ENCODE assay signal across 18 mouse cellular contexts in the genomic region with DNA sequence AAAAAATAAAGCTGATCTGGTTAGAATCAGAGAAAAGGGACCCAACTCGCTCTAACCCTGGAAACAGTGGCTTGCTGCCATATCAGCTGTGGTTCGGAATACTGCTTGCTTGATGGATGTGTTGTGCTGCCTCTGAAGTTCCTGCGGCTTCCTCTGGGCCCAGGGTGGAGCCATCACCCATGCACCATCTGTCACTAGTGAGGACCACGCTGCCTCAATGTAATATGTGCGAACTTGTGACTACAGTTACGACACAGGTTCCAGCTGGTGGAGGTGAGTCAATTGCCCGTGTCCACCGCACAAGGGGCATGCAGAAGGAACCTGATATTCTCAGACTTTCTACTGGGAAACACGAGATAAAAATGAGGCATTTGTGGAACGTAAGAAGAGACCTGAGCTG.
A peak's percentile ranks its signal among the peaks of the same experiment; 100 is the strongest.
DNase-seq lines count a peak whose midpoint lies in the region; ATAC-seq and TF ChIP-seq lines count a peak whose summit lies in the region.
"Had no signal": no experiment of that assay in that cellular context is flagged by ENCODE, and none has a peak within 500 bp of the region (broad histone marks: within the 10 kb centered on the region; RNA-seq: fewer than 3 reads in every experiment).

No protein-coding gene starts in this region.

- H3K36me3 ChIP-seq in forebrain, embryonic 15.5 days = no peaks in the 10 kb centered on the region
- no peaks in the 10 kb centered on the region for H3K36me3 ChIP-seq in forebrain, postnatal 0 days (ENCODE audit: insufficient read depth)
- H3K36me3 ChIP-seq in kidney, embryonic 16.5 days (ENCODE audit: insufficient read depth, low read length) = no peaks in the 10 kb centered on the region
- H3K36me3 ChIP-seq: embryonic facial prominence, embryonic 12.5 days; neural tube, embryonic 12.5 days; stomach, embryonic 15.5 days had no signal

- H3K4me1 ChIP-seq in forebrain, embryonic 15.5 days = peaks cover 19% of the 10 kb centered on the region
- H3K4me1 ChIP-seq in forebrain, postnatal 0 days (ENCODE audit: insufficient read depth) = no peaks in the 10 kb centered on the region
- peaks cover 12% of the 10 kb centered on the region; the same call in 1 of the 2 replicates for H3K4me1 ChIP-seq in kidney, embryonic 16.5 days (ENCODE audit: insufficient read depth, low read length)
- H3K4me1 ChIP-seq: megakaryocyte, embryonic 14.5 days; stomach, embryonic 15.5 days had no signal

- H3K4me3 ChIP-seq in forebrain, embryonic 15.5 days = no peak overlapping the region
- H3K4me3 ChIP-seq in forebrain, postnatal 0 days (ENCODE audit: low read depth, low read length) = no peak overlapping the region
- H3K4me3 ChIP-seq in kidney, embryonic 16.5 days (ENCODE audit: low read length) = no peak overlapping the region
- H3K4me3 ChIP-seq: embryonic facial prominence, embryonic 12.5 days; gastrocnemius, adult 2 months; megakaryocyte, embryonic 14.5 days; neural tube, embryonic 12.5 days; stomach, embryonic 15.5 days had no signal

- DNase-seq in adrenal gland, adult 2 months = peak; percentile 10
- DNase-seq in adrenal gland, postnatal 10 days = no peak
- DNase-seq in forebrain, postnatal 0 days = no peak
- DNase-seq in kidney, postnatal 10 days = no peak
- peak; percentile 3 for DNase-seq in 416B (ENCODE audit: low read depth)
- DNase-seq in heart, postnatal 14 days = no peak
- DNase-seq: gastrocnemius, adult 2 months; heart, adult 18-20 months; layer of hippocampus, postnatal 36 days; lung, adult 18-20 months had no signal

- no peaks in the 10 kb centered on the region for H3K27me3 ChIP-seq in forebrain, embryonic 15.5 days
- no peaks in the 10 kb centered on the region for H3K27me3 ChIP-seq in forebrain, postnatal 0 days (ENCODE audit: insufficient read depth, low read length)
- H3K27me3 ChIP-seq in kidney, embryonic 16.5 days (ENCODE audit: insufficient read depth, low read length) = no peaks in the 10 kb centered on the region
- H3K27me3 ChIP-seq: embryonic facial prominence, embryonic 12.5 days; megakaryocyte, embryonic 14.5 days; neural tube, embryonic 12.5 days; stomach, embryonic 15.5 days had no signal

- 0 out of 2 replicates have a peak, but pooled peaks have one; percentile 35 for ATAC-seq in forebrain, embryonic 15.5 days (replicated peaks)
- no peak for ATAC-seq in forebrain, postnatal 0 days
- ATAC-seq in kidney, embryonic 16.5 days (ENCODE audit: low FRiP score, low TSS enrichment) = peak; percentile 73; the same call in 1 of the 2 replicates
- ATAC-seq: intestine, postnatal 0 days; midbrain, embryonic 16.5 days had no signal

- H3K27ac ChIP-seq in forebrain, embryonic 15.5 days (replicated peaks) = peak overlapping the region; percentile 16; the same call in 1 of the 2 replicates
- H3K27ac ChIP-seq in forebrain, postnatal 0 days (ENCODE audit: low read depth, low read length) = no peak overlapping the region
- no peak overlapping the region for H3K27ac ChIP-seq in kidney, embryonic 16.5 days (ENCODE audit: low read length)
- H3K27ac ChIP-seq: embryonic facial prominence, embryonic 12.5 days; gastrocnemius, adult 2 months; neural tube, embryonic 12.5 days; stomach, embryonic 15.5 days had no signal

- intact Hi-C loops in heart, postnatal 14 days (cut with DNase I) = no loop called here

- H3K4me2 ChIP-seq in forebrain, embryonic 15.5 days (replicated peaks) = no peak overlapping the region
- no peak overlapping the region for H3K4me2 ChIP-seq in forebrain, postnatal 0 days (ENCODE audit: low read depth)
- H3K4me2 ChIP-seq in kidney, embryonic 16.5 days (replicated peaks; ENCODE audit: low read depth, low read length) = no peak overlapping the region
- H3K4me2 ChIP-seq: embryonic facial prominence, embryonic 12.5 days; neural tube, embryonic 12.5 days; stomach, embryonic 15.5 days had no signal

- TF ChIP-seq CTCF in forebrain, postnatal 0 days (IDR thresholded peaks at IDR 0.05; ENCODE audit: low read depth) = no peak

- H3K9ac ChIP-seq in forebrain, embryonic 15.5 days (replicated peaks) = no peak overlapping the region
- H3K9ac ChIP-seq in forebrain, postnatal 0 days = no peak overlapping the region
- H3K9ac ChIP-seq in kidney, embryonic 16.5 days (replicated peaks; ENCODE audit: low read length) = no peak overlapping the region
- H3K9ac ChIP-seq: embryonic facial prominence, embryonic 12.5 days; neural tube, embryonic 12.5 days; stomach, embryonic 15.5 days had no signal

- WGBS in forebrain, embryonic 15.5 days = 65% methylated on average over 10 of the region's 10 CpGs
- WGBS in forebrain, postnatal 0 days = 63% methylated on average over 10 of the region's 10 CpGs
- WGBS in kidney, embryonic 16.5 days = 30% methylated on average over 10 of the region's 10 CpGs

- H3K9me3 ChIP-seq in forebrain, embryonic 15.5 days = no peaks in the 10 kb centered on the region
- no peaks in the 10 kb centered on the region for H3K9me3 ChIP-seq in forebrain, postnatal 0 days (ENCODE audit: low read length)
- H3K9me3 ChIP-seq in kidney, embryonic 16.5 days (ENCODE audit: low read length) = no peaks in the 10 kb centered on the region
- H3K9me3 ChIP-seq: embryonic facial prominence, embryonic 12.5 days; megakaryocyte, embryonic 14.5 days; neural tube, embryonic 12.5 days; stomach, embryonic 15.5 days had no signal

Comparison
In these comparisons a context has a peak if more than half of its experiments do, and no peak if none do; other contexts are left out.
1. DNase-seq: peak in adrenal gland, adult 2 months (single experiment) and 416B (single experiment); none in adrenal gland, postnatal 10 days (single experiment), forebrain, postnatal 0 days (single experiment), kidney, postnatal 10 days (single experiment) and heart, postnatal 14 days (0 of 2).